Comparison of ENCODE assay signal across 26 mouse cellular contexts in the genomic region with DNA sequence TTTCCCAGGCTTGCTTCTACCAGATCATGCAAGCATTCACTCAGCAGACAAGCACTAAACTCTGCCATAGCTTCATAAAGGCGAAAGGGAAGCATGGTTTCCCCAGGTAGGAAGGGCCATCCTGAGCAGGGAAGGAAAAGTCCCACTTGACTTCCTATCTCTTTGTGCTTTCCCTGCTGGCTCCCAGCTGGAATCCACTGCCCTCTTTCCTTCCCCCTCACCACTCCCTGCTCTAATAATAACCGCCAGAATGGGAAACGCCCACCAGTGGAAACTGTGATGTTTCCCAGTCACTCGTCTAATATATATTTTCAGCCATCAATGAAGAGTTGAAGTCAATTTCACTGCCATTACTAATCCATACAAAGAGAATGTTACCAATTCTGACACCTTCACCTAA. TPM values are rescaled to one million over a fixed set of nuclear protein-coding genes. Genes with fewer than 3 reads are reported as not detected.
"Had no signal": no experiment of that assay in that cellular context is flagged by ENCODE, and none has a peak within 500 bp of the region (broad histone marks: within the 10 kb centered on the region; RNA-seq: fewer than 3 reads in every experiment).

No protein-coding gene starts in this region.

- H3K4me2 ChIP-seq: limb, embryonic 13.5 days; liver, embryonic 12.5 days; liver, embryonic 15.5 days; lung, embryonic 15.5 days; midbrain, embryonic 13.5 days; stomach, embryonic 15.5 days had no signal

- H3K36me3 ChIP-seq: limb, embryonic 10.5 days; limb, embryonic 13.5 days; liver, embryonic 12.5 days; liver, embryonic 15.5 days; lung, embryonic 15.5 days; midbrain, embryonic 13.5 days; stomach, embryonic 15.5 days had no signal

- H3K9ac ChIP-seq: limb, embryonic 13.5 days; liver, embryonic 12.5 days; liver, embryonic 15.5 days; lung, embryonic 15.5 days; midbrain, embryonic 13.5 days; stomach, embryonic 15.5 days had no signal

- DNase-seq: kidney, adult 9 months; kidney, postnatal 25 days; layer of hippocampus, adult 9-11 months; liver; lung, adult 18-20 months; right cerebral cortex, postnatal 14 days; right cerebral cortex, postnatal 4 days; thymus, postnatal 25 days had no signal

- H3K27me3 ChIP-seq: limb, embryonic 13.5 days; liver, embryonic 12.5 days; liver, embryonic 15.5 days; lung, embryonic 15.5 days; midbrain, embryonic 13.5 days; stomach, embryonic 15.5 days had no signal

- H3K27ac ChIP-seq: kidney, postnatal 0 days; layer of hippocampus, adult 2 months; limb, embryonic 10.5 days; limb, embryonic 13.5 days; liver, embryonic 12.5 days; liver, embryonic 15.5 days; lung, embryonic 15.5 days; macrophage; midbrain, embryonic 13.5 days; stomach, embryonic 15.5 days had no signal

- ATAC-seq: liver, embryonic 12.5 days; midbrain, embryonic 13.5 days; midbrain, embryonic 16.5 days had no signal

- H3K4me3 ChIP-seq: layer of hippocampus, adult 2 months; limb, embryonic 10.5 days; limb, embryonic 13.5 days; liver, embryonic 12.5 days; liver, embryonic 15.5 days; lung, embryonic 15.5 days; midbrain, embryonic 13.5 days; stomach, embryonic 15.5 days had no signal

- H3K4me1 ChIP-seq: limb, embryonic 10.5 days; limb, embryonic 13.5 days; liver, embryonic 12.5 days; liver, embryonic 15.5 days; lung, embryonic 15.5 days; midbrain, embryonic 13.5 days; stomach, embryonic 15.5 days had no signal

- H3K9me3 ChIP-seq: limb, embryonic 10.5 days; limb, embryonic 13.5 days; liver, embryonic 12.5 days; liver, embryonic 15.5 days; lung, embryonic 15.5 days; midbrain, embryonic 13.5 days; stomach, embryonic 15.5 days had no signal

RNA-seq across cellular contexts. Expression of a gene that starts 28.8 kb away (rescaled TPM):
- total RNA-seq: layer of hippocampus, adult 2 months; layer of hippocampus, postnatal 25 days; left cerebral cortex, adult 18-20 months; left cerebral cortex, postnatal 25 days had no signal
- polyA plus RNA-seq: kidney, postnatal 0 days; large intestine, adult 2 months; limb, embryonic 10.5 days; limb, embryonic 13.5 days; liver, embryonic 12.5 days; liver, embryonic 15.5 days; lung, embryonic 15.5 days; macrophage; midbrain, embryonic 13.5 days; neural tube, embryonic 11.5 days; neural tube, embryonic 14.5 days; stomach, embryonic 15.5 days; thymus, postnatal 0 days had no signal
